Mouse (Mus musculus): ENCODE measurements around the gene Pmpcb.
"Not testable (repeated sequence)": the region's sequence is repeated elsewhere in the genome, so short reads cannot be mapped to it uniquely, and the experiment has no call there.

Gene Pmpcb

GRCm38 (mm10) chr5:21736956-21737585 lies at the start of gene Pmpcb:
Pmpcb (plus strand) TSS chr5:21737141.
- DNase-seq (ENCODE audit: low spot score), result peak; percentile 92

GRCm38 (mm10) chr5:21692230-21692629 lies 44.7 kb upstream of the Pmpcb start:
- no peak for DNase-seq (ENCODE audit: low spot score)

GRCm38 (mm10) chr5:21693372-21693870 lies 43.5 kb upstream of the Pmpcb start:
- no peak for DNase-seq (ENCODE audit: low spot score)

GRCm38 (mm10) chr5:21694854-21695490 lies 42.0 kb upstream of the Pmpcb start:
- DNase-seq (ENCODE audit: low spot score), result no peak

- DNase-seq (ENCODE audit: low spot score), result not testable (repeated sequence)
Measured at GRCm38 (mm10) chr5:21699555-21699954, 37.4 kb upstream of the Pmpcb start.

GRCm38 (mm10) chr5:21700272-21700821 lies 36.6 kb upstream of the Pmpcb start:
- DNase-seq (ENCODE audit: low spot score), result no peak

GRCm38 (mm10) chr5:21700934-21701333 lies 36.0 kb upstream of the Pmpcb start:
- no peak for DNase-seq (ENCODE audit: low spot score)

- peak; percentile 100 for DNase-seq (ENCODE audit: low spot score)
Measured at GRCm38 (mm10) chr5:21701351-21702008, 35.5 kb upstream of the Pmpcb start, which contains the start of gene Napepld. Napepld (minus strand) TSS chr5:21701396.

GRCm38 (mm10) chr5:21702009-21702364 lies 35.0 kb upstream of the Pmpcb start:
- no peak for DNase-seq (ENCODE audit: low spot score)

- no peak for DNase-seq (ENCODE audit: low spot score)
Measured at GRCm38 (mm10) chr5:21702873-21703475, 34.0 kb upstream of the Pmpcb start.

GRCm38 (mm10) chr5:21703708-21704107 lies 33.2 kb upstream of the Pmpcb start:
- DNase-seq (ENCODE audit: low spot score), result no peak

GRCm38 (mm10) chr5:21706546-21706945 lies 30.4 kb upstream of the Pmpcb start:
- no peak for DNase-seq (ENCODE audit: low spot score)

GRCm38 (mm10) chr5:21708011-21708410 lies 28.9 kb upstream of the Pmpcb start:
- DNase-seq (ENCODE audit: low spot score), result not testable (repeated sequence)

- peak; percentile 45 for DNase-seq (ENCODE audit: low spot score)
Measured at GRCm38 (mm10) chr5:21712127-21712715, 24.7 kb upstream of the Pmpcb start.

- no peak for DNase-seq (ENCODE audit: low spot score)
Measured at GRCm38 (mm10) chr5:21714447-21714846, 22.5 kb upstream of the Pmpcb start.

- no peak for DNase-seq (ENCODE audit: low spot score)
Measured at GRCm38 (mm10) chr5:21717165-21717715, 19.7 kb upstream of the Pmpcb start.

- no peak for DNase-seq (ENCODE audit: low spot score)
Measured at GRCm38 (mm10) chr5:21718546-21718945, 18.4 kb upstream of the Pmpcb start.

- no peak for DNase-seq (ENCODE audit: low spot score)
Measured at GRCm38 (mm10) chr5:21719209-21719608, 17.7 kb upstream of the Pmpcb start.

- DNase-seq (ENCODE audit: low spot score), result no peak
Measured at GRCm38 (mm10) chr5:21724427-21724826, 12.5 kb upstream of the Pmpcb start.

GRCm38 (mm10) chr5:21724872-21725271 lies 12.1 kb upstream of the Pmpcb start:
- no peak for DNase-seq (ENCODE audit: low spot score)

GRCm38 (mm10) chr5:21729107-21729506 lies 7.8 kb upstream of the Pmpcb start:
- no peak for DNase-seq (ENCODE audit: low spot score)
